Comparison of ENCODE assay signal across 13 mouse cellular contexts in genomic region chr5:66518411-66519006, GRCm38 (mm10).
DNase-seq lines count a peak whose midpoint lies in the region; ATAC-seq lines count a peak whose summit lies in the region.
"Had no signal": no experiment of that assay in that cellular context is flagged by ENCODE, and none has a peak within 500 bp of the region (broad histone marks: within the 10 kb centered on the region; RNA-seq: fewer than 3 reads in every experiment).

No protein-coding gene starts in this region.

- no peaks in the 10 kb centered on the region for H3K27me3 ChIP-seq in lung, embryonic 15.5 days
- H3K27me3 ChIP-seq in embryonic facial prominence, embryonic 15.5 days = no peaks in the 10 kb centered on the region

- no peak overlapping the region for H3K4me3 ChIP-seq in lung, embryonic 15.5 days
- H3K4me3 ChIP-seq in embryonic facial prominence, embryonic 15.5 days (replicated peaks) = no peak overlapping the region
- H3K4me3 ChIP-seq: erythroblast, embryonic 14.5 days had no signal

- intact Hi-C loops in heart, postnatal 14 days (cut with DNase I) = no loop called here

- H3K9me3 ChIP-seq in lung, embryonic 15.5 days = no peaks in the 10 kb centered on the region
- H3K9me3 ChIP-seq in embryonic facial prominence, embryonic 15.5 days (replicated peaks) = no peaks in the 10 kb centered on the region

- H3K9ac ChIP-seq in lung, embryonic 15.5 days = no peak overlapping the region
- no peak overlapping the region for H3K9ac ChIP-seq in embryonic facial prominence, embryonic 15.5 days
- H3K9ac ChIP-seq: liver, postnatal 0 days had no signal

- H3K36me3 ChIP-seq in lung, embryonic 15.5 days = no peaks in the 10 kb centered on the region
- H3K36me3 ChIP-seq in embryonic facial prominence, embryonic 15.5 days = no peaks in the 10 kb centered on the region

- ATAC-seq in lung, embryonic 15.5 days (ENCODE audit: borderline replicate concordance, extremely low read depth, low FRiP score, low TSS enrichment) = no peak
- no peak for ATAC-seq in embryonic facial prominence, embryonic 15.5 days (ENCODE audit: insufficient number of reproducible peaks, low FRiP score, low TSS enrichment, low read depth)
- no peak for ATAC-seq in erythroblast, adult 5-6 weeks (replicated peaks; ENCODE audit: low FRiP score, poor library complexity, severe bottlenecking)
- ATAC-seq: liver, postnatal 0 days had no signal

- peak; percentile 90 for DNase-seq in heart, adult 11 months
- DNase-seq in heart, postnatal 14 days = no peak
- DNase-seq in lung, postnatal 10 days = no peak
- peak; percentile 18 for DNase-seq in WW6 (ENCODE audit: low read depth, low spot score)
- no peak for DNase-seq in right cerebral cortex, postnatal 36 days (ENCODE audit: low spot score in 2 of 2)
- DNase-seq: cerebellum, adult 11-12 months; kidney, adult 2 months; liver, postnatal 0 days; right cerebral cortex, postnatal 4 days had no signal

- H3K4me1 ChIP-seq in lung, embryonic 15.5 days = peaks cover 18% of the 10 kb centered on the region
- H3K4me1 ChIP-seq in embryonic facial prominence, embryonic 15.5 days = peaks cover 13% of the 10 kb centered on the region

- no peak overlapping the region for H3K27ac ChIP-seq in lung, embryonic 15.5 days
- H3K27ac ChIP-seq in embryonic facial prominence, embryonic 15.5 days (replicated peaks) = no peak overlapping the region

- peak overlapping the region; percentile 33; the same call in 1 of the 2 replicates for H3K4me2 ChIP-seq in lung, embryonic 15.5 days
- 0 out of 2 replicates have a peak overlapping the region, but pooled peaks have one; percentile 6 for H3K4me2 ChIP-seq in embryonic facial prominence, embryonic 15.5 days (replicated peaks)

- 37% methylated on average over 14 of the region's 14 CpGs for WGBS in lung, embryonic 15.5 days
- WGBS in embryonic facial prominence, embryonic 15.5 days = 40% methylated on average over 14 of the region's 14 CpGs

Comparison
In these comparisons a context has a peak if more than half of its experiments do, and no peak if none do; other contexts are left out.
1. DNase-seq: peak in heart, adult 11 months (single experiment) and WW6 (single experiment); none in heart, postnatal 14 days (0 of 2), lung, postnatal 10 days (single experiment) and right cerebral cortex, postnatal 36 days (0 of 2).